Mouse (Mus musculus): ENCODE results near the gene Grb14. TPM values are rescaled to one million over a fixed set of nuclear protein-coding genes. Genes with fewer than 3 reads are reported as not detected.

The Grb14 gene
- 7.5 and 8.5 TPM in 2 replicates for polyA plus RNA-seq (2015; fragmentation: Nextera tagmentation; extraction: Ambion mirVana)

- WGBS, result 88% methylated on average over 1 of the region's 1 CpGs
Observed at GRCm38 (mm10) chr2:65024887-65025286, at the start of gene Grb14. Gene Grb14, minus strand, starts transcription at chr2:65024987.

GRCm38 (mm10) chr2:65072205-65072604 is 47.4 kb upstream of the Grb14 start:
- no peak for ATAC-seq
- Histone ChIP-seq H3K36me3 (ENCODE audit: control insufficient read depth, insufficient read depth) (no peaks in the 10 kb centered on the region), H3K9me3 (ENCODE audit: control insufficient read depth) (no peaks in the 10 kb centered on the region), H3K9ac (ENCODE audit: low read depth, low read length) (no peak overlapping the region), H3K4me1 (replicated peaks; ENCODE audit: control insufficient read depth, insufficient read depth, low read length) (no peaks in the 10 kb centered on the region), H3K4me2 (replicated peaks; ENCODE audit: low read depth) (no peak overlapping the region), H3K27ac (ENCODE audit: low read depth, low read length) (no peak overlapping the region), H3K4me3 (ENCODE audit: low read depth, low read length) (no peak overlapping the region), H3K27me3 (replicated peaks; ENCODE audit: control insufficient read depth, insufficient read depth, low read length) (no peaks in the 10 kb centered on the region)
- 66% methylated on average over 3 of the region's 3 CpGs for WGBS
- no peak for TF ChIP-seq CTCF (IDR thresholded peaks at IDR 0.05; ENCODE audit: low read depth)

More at GRCm38 (mm10) chr2:65024887-65025286, at the start of gene Grb14:
- no peaks in the 10 kb centered on the region for H3K4me1 ChIP-seq (replicated peaks; ENCODE audit: control insufficient read depth, insufficient read depth, low read length)
- H3K9me3 ChIP-seq (ENCODE audit: control insufficient read depth), result no peaks in the 10 kb centered on the region
- no peak for ATAC-seq
- H3K9ac ChIP-seq (ENCODE audit: low read depth, low read length), result no peak within 1 kb of the TSS
- H3K27me3 ChIP-seq (replicated peaks; ENCODE audit: control insufficient read depth, insufficient read depth, low read length), result no peaks in the 10 kb centered on the region
- H3K27ac ChIP-seq (ENCODE audit: low read depth, low read length), result no peak within 1 kb of the TSS
- no peaks in the 10 kb centered on the region for H3K36me3 ChIP-seq (ENCODE audit: control insufficient read depth, insufficient read depth)
- H3K4me2 ChIP-seq (replicated peaks; ENCODE audit: low read depth), result no peak within 1 kb of the TSS
- no peak within 1 kb of the TSS for H3K4me3 ChIP-seq (ENCODE audit: low read depth, low read length)
- no peak for TF ChIP-seq CTCF (IDR thresholded peaks at IDR 0.05; ENCODE audit: low read depth)

GRCm38 (mm10) chr2:65053764-65054163 is 29.0 kb upstream of the Grb14 start:
- ATAC-seq, result no peak
- Histone ChIP-seq H3K27me3 (replicated peaks; ENCODE audit: control insufficient read depth, insufficient read depth, low read length) (no peaks in the 10 kb centered on the region), H3K9ac (ENCODE audit: low read depth, low read length) (no peak overlapping the region), H3K36me3 (ENCODE audit: control insufficient read depth, insufficient read depth) (no peaks in the 10 kb centered on the region), H3K4me1 (replicated peaks; ENCODE audit: control insufficient read depth, insufficient read depth, low read length) (no peaks in the 10 kb centered on the region), H3K27ac (ENCODE audit: low read depth, low read length) (no peak overlapping the region), H3K4me3 (ENCODE audit: low read depth, low read length) (no peak overlapping the region), H3K9me3 (ENCODE audit: control insufficient read depth) (no peaks in the 10 kb centered on the region), H3K4me2 (replicated peaks; ENCODE audit: low read depth) (no peak overlapping the region)
- 92% methylated on average over 2 of the region's 2 CpGs for WGBS
- TF ChIP-seq CTCF (IDR thresholded peaks at IDR 0.05; ENCODE audit: low read depth), result no peak

GRCm38 (mm10) chr2:65052191-65053012 is 27.6 kb upstream of the Grb14 start:
- H3K9me3 ChIP-seq (ENCODE audit: control insufficient read depth), result no peaks in the 10 kb centered on the region
- WGBS, result 90% methylated on average over 6 of the region's 6 CpGs
- H3K9ac ChIP-seq (ENCODE audit: low read depth, low read length), result no peak overlapping the region
- no peak overlapping the region for H3K27ac ChIP-seq (ENCODE audit: low read depth, low read length)
- H3K4me2 ChIP-seq (replicated peaks; ENCODE audit: low read depth), result no peak overlapping the region
- no peaks in the 10 kb centered on the region for H3K27me3 ChIP-seq (replicated peaks; ENCODE audit: control insufficient read depth, insufficient read depth, low read length)
- no peaks in the 10 kb centered on the region for H3K4me1 ChIP-seq (replicated peaks; ENCODE audit: control insufficient read depth, insufficient read depth, low read length)
- no peak overlapping the region for H3K4me3 ChIP-seq (ENCODE audit: low read depth, low read length)
- TF ChIP-seq CTCF (IDR thresholded peaks at IDR 0.05; ENCODE audit: low read depth), result no peak
- no peaks in the 10 kb centered on the region for H3K36me3 ChIP-seq (ENCODE audit: control insufficient read depth, insufficient read depth)
- ATAC-seq, result no peak

- TF ChIP-seq CTCF (IDR thresholded peaks at IDR 0.05; ENCODE audit: low read depth), result no peak
- ATAC-seq, result no peak
- Histone ChIP-seq H3K4me1 (replicated peaks; ENCODE audit: control insufficient read depth, insufficient read depth, low read length) (no peaks in the 10 kb centered on the region), H3K4me3 (ENCODE audit: low read depth, low read length) (no peak overlapping the region), H3K9me3 (ENCODE audit: control insufficient read depth) (no peaks in the 10 kb centered on the region), H3K27ac (ENCODE audit: low read depth, low read length) (no peak overlapping the region), H3K4me2 (replicated peaks; ENCODE audit: low read depth) (no peak overlapping the region), H3K9ac (ENCODE audit: low read depth, low read length) (no peak overlapping the region), H3K27me3 (replicated peaks; ENCODE audit: control insufficient read depth, insufficient read depth, low read length) (no peaks in the 10 kb centered on the region), H3K36me3 (ENCODE audit: control insufficient read depth, insufficient read depth) (no peaks in the 10 kb centered on the region)
- 89% methylated on average over 3 of the region's 3 CpGs for WGBS
Observed at GRCm38 (mm10) chr2:65050776-65051175, 26.0 kb upstream of the Grb14 start.

- no peaks in the 10 kb centered on the region for H3K36me3 ChIP-seq (ENCODE audit: control insufficient read depth, insufficient read depth)
- H3K9me3 ChIP-seq (ENCODE audit: control insufficient read depth), result no peaks in the 10 kb centered on the region
- no peak for TF ChIP-seq CTCF (IDR thresholded peaks at IDR 0.05; ENCODE audit: low read depth)
- H3K27me3 ChIP-seq (replicated peaks; ENCODE audit: control insufficient read depth, insufficient read depth, low read length), result no peaks in the 10 kb centered on the region
- no peak overlapping the region for H3K9ac ChIP-seq (ENCODE audit: low read depth, low read length)
- 63% methylated on average over 6 of the region's 6 CpGs for WGBS
- H3K4me1 ChIP-seq (replicated peaks; ENCODE audit: control insufficient read depth, insufficient read depth, low read length), result no peaks in the 10 kb centered on the region
- no peak overlapping the region for H3K4me3 ChIP-seq (ENCODE audit: low read depth, low read length)
- ATAC-seq, result no peak
- H3K4me2 ChIP-seq (replicated peaks; ENCODE audit: low read depth), result no peak overlapping the region
- H3K27ac ChIP-seq (ENCODE audit: low read depth, low read length), result no peak overlapping the region
Observed at GRCm38 (mm10) chr2:65048234-65049017, 23.6 kb upstream of the Grb14 start.

Measured in intestine, postnatal 0 days (tissue).